Mouse (Mus musculus) left cerebral cortex, adult 8-10 months (tissue): ENCODE data around the gene Vmn1r175. TPM values are rescaled to one million over a fixed set of nuclear protein-coding genes. Genes with fewer than 3 reads are reported as not detected.
"Not testable (repeated sequence)": the region's sequence is repeated elsewhere in the genome, so short reads cannot be mapped to it uniquely, and the experiment has no call there.

Experiments
- DNase-seq, 2 experiments: peaks; one replicate each; pipeline ENCODE4 v3.0.0; 2022; ENCODE audit warnings: low spot score in 2 of 2
- total RNA-seq, 4 experiments: library from RNA; stranded (reverse); gene quantifications; 2 replicates each; pipeline ENCODE4 v1.2.4; 2022

Gene Vmn1r175
- total RNA-seq = not detected

- DNase-seq = not testable (repeated sequence)
Observed at GRCm38 (mm10) chr7:23810543-23810942, at the start of gene Vmn1r175. Gene Vmn1r175 (minus strand): TSS chr7:23810643.

DNA sequence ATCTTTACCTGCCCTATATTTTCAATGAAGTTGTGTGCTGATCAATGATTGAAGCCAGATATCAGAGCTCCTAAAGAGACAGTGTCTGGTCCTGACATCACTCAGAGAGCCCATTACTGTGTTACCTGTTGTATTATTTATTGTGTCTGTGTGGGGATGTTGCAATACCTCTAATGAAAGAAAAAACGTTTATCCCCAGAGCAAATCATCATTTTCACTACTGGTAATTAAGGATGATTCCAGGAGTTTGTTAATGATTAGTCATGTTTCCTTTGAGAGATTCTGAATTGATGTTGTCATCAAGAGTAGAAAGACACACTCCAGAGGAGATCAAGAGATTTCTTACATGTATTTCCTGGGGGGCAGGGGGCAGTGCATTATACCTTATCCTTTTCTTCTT lies 26.8 kb upstream of the Vmn1r175 start, which contains the start of gene Vmn1r176:
Vmn1r176 (minus strand) TSS at position 101 of the 400 bp plus-strand sequence.
- DNase-seq = not testable (repeated sequence)

GRCm38 (mm10) chr7:23784526-23784925 lies 25.9 kb downstream of the Vmn1r175 start:
- no peak for DNase-seq

Other genes with a start within 250 kb of the Vmn1r175 start
- gene Vmn1r169, start 235.1 kb downstream of the Vmn1r175 start, total RNA-seq = not detected
- gene Vmn1r170, start 204.5 kb downstream of the Vmn1r175 start, total RNA-seq = not detected
- gene Vmn1r171, start 179.9 kb downstream of the Vmn1r175 start, total RNA-seq = not detected
- gene Vmn1r172, start 152.3 kb downstream of the Vmn1r175 start, total RNA-seq = not detected
- not detected for gene Vmn1r173, start 109.9 kb downstream of the Vmn1r175 start, total RNA-seq
- not detected for gene Vmn1r174, start 58.4 kb downstream of the Vmn1r175 start, total RNA-seq
- not detected for gene Vmn1r176, start 26.7 kb upstream of the Vmn1r175 start, total RNA-seq
- gene Vmn1r177, start 55.8 kb upstream of the Vmn1r175 start, total RNA-seq = not detected
- not detected for gene Vmn1r178, start 81.4 kb upstream of the Vmn1r175 start, total RNA-seq
- gene Vmn1r179, start 116.3 kb upstream of the Vmn1r175 start, total RNA-seq = not detected
- not detected for gene Vmn1r180, start 140.0 kb upstream of the Vmn1r175 start, total RNA-seq
- not detected for gene Vmn1r181, start 164.0 kb upstream of the Vmn1r175 start, total RNA-seq
- gene V1rd19, start 191.0 kb upstream of the Vmn1r175 start, total RNA-seq = not detected
- not detected for gene Vmn1r183, start 242.6 kb upstream of the Vmn1r175 start, total RNA-seq